Mouse (Mus musculus) cortical plate, adult 2 months (tissue): Measurements from ENCODE around the gene Ccdc24.

ENCODE experiments used
- CTCF ChIP-seq: fragments of 200-500 bp; IDR thresholded peaks from 2 replicates; pipeline ENCODE4 v1.5.1; 2011; ENCODE audit warnings: mild to moderate bottlenecking, control low read depth, low read length; ENCODE audit not compliant: insufficient read depth; ENCODE audit errors: extremely low read depth
- POLR2A ChIP-seq: fragments of 200-500 bp; IDR thresholded peaks from 2 replicates; pipeline ENCODE4 v1.6.1; 2011; ENCODE audit warnings: mild to moderate bottlenecking, low read length, control low read depth; ENCODE audit not compliant: insufficient read depth; ENCODE audit errors: extremely low read depth

GRCm38 (mm10) chr4:117858794-117859193, 13.6 kb downstream of the Ccdc24 start:
- TF ChIP-seq POLR2A (no peak), CTCF (peak; percentile 56)
